Mouse (Mus musculus): Measurements from ENCODE around the gene Raver2.
A peak's percentile ranks its signal among the peaks of the same experiment; 100 is the strongest.

Gene Raver2

GRCm38 (mm10) chr4:101176123-101176522 lies 107.3 kb downstream of the Raver2 start:
- no peak for DNase-seq (ENCODE audit: low spot score)

- no peak for DNase-seq (ENCODE audit: low spot score)
Observed at GRCm38 (mm10) chr4:101177796-101178195, 109.0 kb downstream of the Raver2 start.

- DNase-seq (ENCODE audit: low spot score) = no peak
Observed at GRCm38 (mm10) chr4:101179076-101179475, 110.3 kb downstream of the Raver2 start.

GRCm38 (mm10) chr4:101179836-101180235 lies 111.1 kb downstream of the Raver2 start:
- DNase-seq (ENCODE audit: low spot score) = no peak

- no peak for DNase-seq (ENCODE audit: low spot score)
Observed at GRCm38 (mm10) chr4:101180681-101181080, 111.9 kb downstream of the Raver2 start.

GRCm38 (mm10) chr4:101182603-101183011 lies 113.8 kb downstream of the Raver2 start:
- DNase-seq (ENCODE audit: low spot score) = no peak

- DNase-seq (ENCODE audit: low spot score) = no peak
Observed at GRCm38 (mm10) chr4:101185216-101185615, 116.4 kb downstream of the Raver2 start.

GRCm38 (mm10) chr4:101186591-101186990 lies 117.8 kb downstream of the Raver2 start:
- no peak for DNase-seq (ENCODE audit: low spot score)

- DNase-seq (ENCODE audit: low spot score) = no peak
Observed at GRCm38 (mm10) chr4:101187381-101187780, 118.6 kb downstream of the Raver2 start.

- no peak for DNase-seq (ENCODE audit: low spot score)
Observed at GRCm38 (mm10) chr4:101192241-101192976, 123.6 kb downstream of the Raver2 start.

- DNase-seq (ENCODE audit: low spot score) = no peak
Observed at GRCm38 (mm10) chr4:101194170-101194569, 125.4 kb downstream of the Raver2 start.

- no peak for DNase-seq (ENCODE audit: low spot score)
Observed at GRCm38 (mm10) chr4:101196407-101196806, 127.6 kb downstream of the Raver2 start.

GRCm38 (mm10) chr4:101197421-101198170 lies 128.8 kb downstream of the Raver2 start:
- DNase-seq (ENCODE audit: low spot score) = no peak

- DNase-seq (ENCODE audit: low spot score) = peak; percentile 56
Observed at GRCm38 (mm10) chr4:101198333-101198732, 129.6 kb downstream of the Raver2 start.

GRCm38 (mm10) chr4:101199433-101200081 lies 130.8 kb downstream of the Raver2 start:
- DNase-seq (ENCODE audit: low spot score) = no peak
